Mouse (Mus musculus) cerebellum, postnatal 25 days (tissue): Measurements from ENCODE around the gene U2af1.

Experiments
- DNase-seq, 2 experiments: peaks; one replicate each; pipeline ENCODE4 v3.0.0; 2021; ENCODE audit warnings: mixed read lengths in 2 of 2

The U2af1 gene

DNA sequence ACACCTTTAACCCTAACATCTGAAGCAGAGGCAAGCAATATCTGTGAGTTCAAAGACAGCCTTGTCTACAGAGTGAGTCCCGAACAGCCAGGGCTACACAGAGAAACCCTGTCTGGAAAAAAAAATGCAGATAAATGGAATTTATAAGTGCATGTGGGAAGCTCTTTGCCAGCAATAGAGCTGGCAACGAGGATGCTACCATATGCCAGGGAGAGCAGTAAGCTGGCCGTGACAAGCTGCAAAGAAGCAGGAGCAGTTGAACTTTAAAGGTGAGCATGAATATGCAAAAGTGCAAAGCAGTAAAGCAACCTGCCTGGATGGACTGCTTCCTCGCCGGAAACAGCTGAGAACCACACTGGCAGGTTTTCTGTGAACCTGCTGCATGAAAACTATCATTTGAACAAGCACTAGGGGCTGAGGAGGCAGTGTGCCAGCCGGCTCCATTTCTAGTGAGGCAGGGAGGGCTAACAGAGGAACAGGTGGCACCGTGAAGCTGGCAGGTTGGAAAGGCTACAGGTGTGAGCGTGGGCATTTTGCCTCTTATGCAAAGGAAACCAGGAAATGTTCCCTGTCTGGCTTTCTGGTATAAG, 2.1 kb upstream of the U2af1 start:
- peak; percentile 75 to 82 for DNase-seq

DNA sequence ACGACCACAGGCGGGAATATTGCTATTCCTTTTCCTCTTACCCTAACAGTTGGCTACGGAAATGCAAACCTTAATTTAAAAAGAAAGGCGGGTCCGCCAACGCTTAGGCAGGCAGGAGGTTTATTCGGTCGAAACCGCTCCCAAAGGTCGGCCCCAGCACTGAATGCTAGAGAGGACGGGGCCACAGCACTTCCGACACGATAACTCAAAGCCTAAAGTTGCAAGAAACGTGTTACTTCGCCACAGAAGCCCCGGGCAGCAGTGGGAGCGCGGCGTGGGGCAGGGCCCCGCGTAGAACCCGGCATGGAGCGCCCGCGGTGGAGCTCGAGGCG, 590 bp downstream of the U2af1 start:
- no peak for DNase-seq

DNA sequence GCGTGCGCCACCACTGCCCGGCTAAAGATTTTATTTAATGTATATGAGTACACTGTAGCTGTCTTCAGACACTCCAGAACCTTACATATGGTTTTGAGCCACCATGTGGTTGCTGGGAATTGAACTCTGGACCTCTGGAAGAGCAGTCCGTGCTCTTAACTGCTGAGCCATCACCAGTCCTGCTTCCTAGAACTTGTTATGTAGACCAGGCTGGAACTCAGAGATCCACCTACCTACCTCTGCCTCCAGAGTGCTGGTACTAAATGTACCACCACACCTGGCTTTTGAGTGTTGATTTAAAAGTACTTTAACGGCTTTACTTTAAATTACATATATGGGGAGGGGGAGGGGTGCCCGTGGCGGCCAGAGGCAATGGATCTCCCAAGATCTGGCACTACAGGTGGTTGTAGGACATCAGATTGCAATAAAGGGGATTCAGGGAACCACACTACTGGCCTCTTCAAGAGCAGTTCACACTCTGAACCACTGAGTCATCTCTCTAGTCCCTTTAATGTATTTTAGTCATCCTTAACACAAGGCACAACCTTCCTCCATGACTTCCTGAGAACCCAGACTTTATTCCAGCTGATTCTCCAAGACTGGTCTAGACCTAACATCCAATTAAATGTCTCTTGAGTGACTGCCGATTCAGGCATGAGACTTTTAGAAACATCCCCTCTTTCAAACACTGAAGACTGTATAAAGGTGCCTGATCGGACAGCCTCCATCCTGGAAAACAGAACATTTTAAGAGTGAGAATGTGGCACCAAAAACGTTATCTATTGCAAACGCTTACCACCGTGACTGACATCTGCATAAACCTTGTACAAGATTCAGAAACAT, 1.3 kb downstream of the U2af1 start:
- DNase-seq = no peak

- no peak for DNase-seq
Observed at GRCm38 (mm10) chr17:31656682-31657081, 2.0 kb downstream of the U2af1 start.

DNA sequence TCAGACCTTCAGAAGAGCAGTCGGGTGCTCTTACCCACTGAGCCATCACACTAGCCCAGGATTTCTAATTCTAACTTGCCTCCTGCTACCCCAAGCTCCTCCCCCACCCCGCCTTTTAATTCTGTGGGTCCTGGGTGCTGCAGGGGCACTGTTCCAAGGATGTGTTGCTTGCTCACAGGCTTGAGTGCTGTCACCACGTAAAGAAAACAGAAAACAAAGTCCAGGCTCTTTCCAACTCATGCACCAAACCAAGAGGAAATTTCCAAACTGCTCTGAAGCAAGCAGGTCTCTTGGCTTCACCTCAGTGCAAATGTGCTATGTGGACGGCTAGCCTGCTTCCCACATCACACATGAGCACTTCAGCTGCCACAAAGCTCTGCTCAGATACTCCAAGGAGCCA, 3.3 kb downstream of the U2af1 start:
- DNase-seq = no peak

- no peak for DNase-seq
Observed at GRCm38 (mm10) chr17:31653277-31653676, 5.4 kb downstream of the U2af1 start.

- peak in 1 of 2 experiments; percentile 31 for DNase-seq
Observed at GRCm38 (mm10) chr17:31652152-31652551, 6.5 kb downstream of the U2af1 start.

- DNase-seq = no peak
Observed at GRCm38 (mm10) chr17:31646199-31647002, 12.3 kb downstream of the U2af1 start.

- DNase-seq = no peak
Observed at GRCm38 (mm10) chr17:31642913-31643312, 15.8 kb downstream of the U2af1 start.

DNA sequence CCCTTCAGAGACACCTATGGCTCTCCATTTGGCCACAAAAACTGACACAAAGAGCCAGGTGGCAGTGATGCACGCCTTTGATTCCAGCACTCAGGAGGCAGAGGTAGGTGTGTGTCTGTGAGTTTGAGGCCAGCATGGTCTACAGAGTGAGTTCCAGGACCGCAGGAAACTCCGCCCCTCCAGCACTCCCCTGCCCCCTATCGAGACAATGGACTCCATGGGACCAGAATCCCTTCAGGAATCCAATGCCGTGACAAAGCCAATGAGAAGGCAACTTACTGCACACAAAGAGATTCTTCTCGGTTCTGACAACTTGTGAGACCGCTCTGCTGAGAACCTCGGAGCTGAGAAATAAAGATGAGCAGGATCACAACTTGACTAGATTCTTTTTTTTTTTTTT, 16.4 kb downstream of the U2af1 start:
- no peak for DNase-seq

DNA sequence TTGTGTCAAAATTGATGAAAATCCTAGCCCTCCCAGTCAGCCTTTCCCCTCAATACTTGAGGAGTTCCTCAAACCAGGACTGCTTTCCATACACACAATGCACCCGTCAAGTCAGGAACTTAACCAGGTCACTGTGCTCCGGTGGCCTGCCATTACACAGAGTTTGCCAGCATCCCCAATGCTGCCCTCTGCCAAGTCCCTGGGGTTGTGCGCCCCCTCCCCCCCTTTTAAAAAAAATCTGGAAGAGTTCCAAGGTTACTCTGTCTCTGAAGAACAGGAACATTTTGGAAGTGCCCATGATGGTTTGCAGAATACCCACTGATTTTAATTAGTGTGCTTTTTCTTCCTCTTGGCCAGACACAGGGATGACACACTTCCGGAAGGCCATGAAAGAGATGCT, 19.0 kb downstream of the U2af1 start:
- no peak for DNase-seq

GRCm38 (mm10) chr17:31637866-31638570, 20.7 kb downstream of the U2af1 start:
- DNase-seq = peak; percentile 30 to 54

- DNase-seq = peak; percentile 53 to 66
Observed at GRCm38 (mm10) chr17:31636942-31637811, 21.5 kb downstream of the U2af1 start, which contains the start of gene Cbs. Gene Cbs (minus strand): TSS chr17:31637238.

DNA sequence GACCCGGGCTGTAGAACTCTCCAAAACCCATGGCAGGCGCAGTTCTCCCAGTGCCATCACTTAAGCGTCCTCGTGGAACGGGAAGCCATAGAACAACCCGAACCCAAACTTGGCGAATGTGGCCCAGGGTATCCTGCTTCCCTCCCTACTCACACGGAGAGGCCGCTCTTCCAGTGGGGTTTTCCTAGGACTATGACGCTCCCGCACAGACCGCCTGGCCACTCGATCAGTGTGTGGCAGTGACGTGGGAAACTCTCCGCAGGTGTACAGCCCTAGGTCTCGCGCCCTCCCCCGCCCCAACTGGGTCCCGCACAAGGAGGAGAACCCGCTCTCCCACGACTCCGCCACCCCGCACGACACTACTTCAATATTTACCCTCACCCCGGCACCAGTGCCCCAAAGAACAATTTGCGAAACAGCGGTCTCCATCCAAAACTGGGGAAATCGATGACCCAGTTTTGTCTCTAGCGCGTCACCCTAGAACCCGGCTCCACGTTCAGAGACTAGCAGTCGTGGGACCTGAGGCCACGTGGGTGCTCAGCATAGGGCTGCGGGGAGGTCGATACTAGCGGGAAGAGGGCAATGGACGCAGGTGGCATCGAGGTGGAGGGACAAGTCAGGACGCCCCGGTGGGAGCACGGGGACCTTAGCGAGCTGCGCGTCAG, 22.3 kb downstream of the U2af1 start:
- no peak for DNase-seq

GRCm38 (mm10) chr17:31635781-31636180, 22.9 kb downstream of the U2af1 start:
- no peak for DNase-seq

DNA sequence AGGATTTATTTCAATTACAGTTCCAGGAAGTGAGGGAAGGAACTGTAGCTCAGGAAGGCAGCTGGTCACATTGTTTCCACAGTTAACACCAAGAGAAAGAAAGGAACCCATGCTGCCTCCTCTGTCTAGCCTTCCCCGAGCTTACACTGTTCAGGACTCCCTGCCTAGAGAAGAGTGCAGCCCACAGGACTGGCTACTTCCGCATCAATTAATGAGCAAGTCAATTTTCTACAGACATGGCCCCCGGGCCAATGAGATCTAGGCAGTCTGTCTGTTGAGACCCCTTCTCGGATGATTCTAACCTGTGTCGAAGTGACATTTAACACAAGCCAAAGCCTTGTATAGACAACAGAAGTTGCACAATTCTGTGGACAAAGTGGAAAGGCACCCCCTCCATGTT, 23.8 kb downstream of the U2af1 start:
- DNase-seq = no peak

DNA sequence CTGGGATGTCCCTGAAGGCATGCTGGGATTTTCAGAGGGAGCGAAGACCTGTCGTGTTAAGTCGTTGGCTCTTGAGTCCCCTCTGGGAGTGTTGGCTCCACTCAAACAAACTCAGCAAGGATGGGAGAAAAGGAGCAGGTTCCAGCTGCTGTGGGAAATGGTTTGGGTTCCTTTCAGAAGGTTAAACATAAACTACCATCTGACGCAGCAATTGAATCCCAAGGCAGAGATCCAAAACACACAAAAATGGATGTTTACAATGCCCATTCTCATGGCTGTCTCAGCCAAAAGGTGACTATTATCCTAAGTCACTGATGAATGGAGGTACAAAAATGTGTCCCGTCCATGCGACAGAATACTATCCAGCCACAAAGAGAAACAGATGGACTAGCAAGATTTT, 25.7 kb downstream of the U2af1 start:
- no peak for DNase-seq

DNA sequence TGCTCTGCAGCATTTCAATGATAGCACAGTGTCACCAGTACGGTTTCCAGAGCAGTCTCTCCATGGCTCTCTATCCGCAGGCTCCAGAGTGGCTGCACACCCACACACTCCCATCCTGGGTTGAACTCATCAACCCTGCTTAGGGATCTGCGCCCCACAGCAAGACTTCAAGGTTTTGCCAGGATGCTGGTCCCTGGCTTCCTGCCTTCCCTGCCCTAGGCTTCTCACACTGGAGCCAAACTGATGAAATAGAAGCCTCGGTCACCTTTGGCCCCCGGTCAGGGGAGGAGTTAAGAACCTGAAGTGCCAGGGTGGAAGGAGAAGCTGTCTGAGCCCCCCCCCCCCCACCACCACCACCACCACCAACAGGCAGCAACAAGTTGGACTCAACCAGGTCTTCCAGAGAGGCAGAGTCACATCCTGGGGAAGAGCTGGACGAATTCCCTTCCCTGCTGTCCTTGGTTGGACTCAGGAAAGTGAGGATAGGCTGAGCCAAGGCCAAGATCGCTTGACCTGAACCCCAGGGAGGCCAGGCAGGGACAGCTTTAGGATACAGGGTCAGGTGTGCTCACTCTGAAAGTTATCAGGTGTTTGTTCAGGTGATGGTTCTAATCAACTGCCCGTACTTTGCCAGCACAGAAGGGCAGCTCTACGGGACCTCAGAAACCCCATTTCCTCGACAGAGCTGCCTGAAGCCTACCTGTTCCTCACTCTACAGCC, 27.5 kb downstream of the U2af1 start:
- no peak for DNase-seq

- DNase-seq = no peak
Observed at GRCm38 (mm10) chr17:31627961-31628360, 30.7 kb downstream of the U2af1 start.

GRCm38 (mm10) chr17:31623101-31623500, 35.6 kb downstream of the U2af1 start:
- no peak for DNase-seq
